Mouse (Mus musculus) kidney, postnatal 25 days (tissue): ENCODE measurements at regions not wholly inside any gene's neighbourhood (a gene's known extent, or its start where the extent isn't known, plus 50 kb on each side); places are given as distances from the start of the nearest gene placed in this dataset.

Experiments used
- DNase-seq, 2 experiments: peaks; one replicate each; pipeline ENCODE4 v3.0.0; 2021; ENCODE audit warnings: mixed read lengths in 2 of 2

DNA sequence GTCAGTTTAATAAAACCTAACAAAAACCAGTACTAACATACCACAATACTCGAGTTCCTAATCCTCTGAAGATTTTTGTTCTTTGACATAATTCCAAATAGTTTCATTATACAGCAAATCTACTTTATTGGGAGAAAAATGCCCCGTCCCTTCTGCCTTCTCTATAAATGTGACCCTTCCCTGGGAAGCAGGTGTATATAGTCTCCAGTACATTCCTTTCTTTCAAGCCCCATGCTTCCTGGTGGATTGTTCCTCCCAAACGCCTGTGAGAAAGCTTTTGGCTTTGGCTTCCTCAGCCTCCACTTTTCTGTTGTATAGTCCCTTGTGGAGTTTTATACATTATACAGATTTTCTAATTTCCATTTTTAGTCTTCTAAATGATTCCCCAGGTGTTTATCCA lies 1001.8 kb upstream of the Tenm3 start:
- no peak for DNase-seq

- no peak for DNase-seq
Measured at GRCm38 (mm10) chr8:49831970-49832369, 988.2 kb upstream of the Tenm3 start.

GRCm38 (mm10) chr8:49829345-49829744 lies 985.6 kb upstream of the Tenm3 start:
- DNase-seq: peak in 1 of 2 experiments; percentile 59

DNA sequence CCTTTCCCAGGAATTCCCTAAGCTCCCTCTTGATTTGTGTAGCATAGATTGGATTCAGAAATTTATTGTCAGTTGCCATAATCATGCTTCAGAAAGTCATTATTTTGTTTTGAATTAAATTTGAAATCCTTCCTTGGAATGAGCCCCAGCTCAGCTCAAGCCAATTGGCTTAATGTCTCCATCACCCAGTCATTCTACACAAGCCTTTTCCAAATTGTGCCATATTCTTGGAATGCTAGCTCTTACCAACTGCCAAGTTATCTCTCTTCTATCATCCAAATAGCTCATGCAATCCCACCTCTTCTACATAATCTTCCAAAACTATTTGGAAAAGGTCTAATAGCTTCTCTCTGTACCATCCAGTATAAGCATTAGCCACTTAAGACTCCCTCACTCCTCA lies 982.5 kb upstream of the Tenm3 start:
- no peak for DNase-seq

GRCm38 (mm10) chr8:49825000-49825399 lies 981.2 kb upstream of the Tenm3 start:
- DNase-seq: peak in 1 of 2 experiments; percentile 22

GRCm38 (mm10) chr8:49822791-49823190 lies 979.0 kb upstream of the Tenm3 start:
- DNase-seq: no peak

DNA sequence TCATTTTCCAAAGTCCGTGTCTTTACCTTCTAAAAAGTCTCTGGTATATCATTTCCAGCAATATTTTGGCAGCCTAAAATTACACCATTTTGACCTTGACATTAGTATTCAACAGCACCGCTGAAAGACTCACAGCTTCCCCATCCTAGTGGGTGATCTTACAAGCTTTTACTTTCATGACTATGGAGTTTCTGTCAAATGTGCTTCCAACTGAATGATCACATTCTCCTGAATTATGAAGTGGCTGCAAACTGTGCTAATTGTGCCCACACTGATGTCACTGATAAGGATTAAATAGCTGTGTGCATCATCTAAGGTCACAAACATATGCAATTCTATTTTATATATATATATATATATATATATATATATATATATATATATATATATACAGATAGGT lies 955.5 kb upstream of the Tenm3 start:
- no peak for DNase-seq

- no peak for DNase-seq
Measured at GRCm38 (mm10) chr8:49796741-49797140, 953.0 kb upstream of the Tenm3 start.

- no peak for DNase-seq
Measured at GRCm38 (mm10) chr8:49794491-49794890, 950.7 kb upstream of the Tenm3 start.

DNA sequence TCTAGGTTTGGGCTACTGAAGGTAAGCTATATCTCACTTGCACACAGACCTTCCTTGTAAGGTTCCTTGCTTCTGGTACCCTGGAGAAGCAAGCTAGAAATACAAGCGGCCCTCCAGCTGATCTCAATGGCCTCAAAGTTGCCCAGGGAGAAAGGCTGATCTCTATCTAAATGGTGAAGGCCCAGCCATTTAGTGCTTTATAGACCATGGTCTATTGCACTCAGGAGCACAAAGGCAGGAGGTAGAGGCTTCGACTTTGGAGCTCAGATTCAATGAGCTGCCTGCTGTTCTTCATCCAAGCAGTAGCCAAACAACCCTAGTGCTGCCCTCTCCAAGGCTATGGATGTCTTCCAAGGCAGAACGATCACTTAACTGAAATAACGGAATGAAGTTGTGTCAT lies 926.1 kb upstream of the Tenm3 start:
- no peak for DNase-seq

DNA sequence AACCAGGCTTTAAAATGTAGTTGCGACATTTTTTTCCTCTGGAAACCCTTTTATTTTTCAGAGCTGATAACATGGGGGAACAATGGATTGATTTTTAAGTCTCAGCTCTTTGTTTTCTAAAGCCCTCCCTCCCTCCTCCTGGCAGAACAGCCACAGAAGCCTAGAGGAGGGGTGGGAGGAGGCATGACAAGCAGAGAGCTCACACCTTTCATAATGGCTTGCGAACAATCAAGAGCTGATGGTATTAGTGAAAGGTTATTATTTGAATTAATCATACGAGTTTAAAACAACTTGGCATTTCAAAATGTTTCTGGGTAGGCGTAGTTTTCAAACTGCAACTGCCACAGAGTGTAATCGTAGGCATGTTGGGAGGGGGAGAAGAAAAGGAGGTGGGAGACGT lies 894.3 kb upstream of the Tenm3 start:
- DNase-seq: no peak

- no peak for DNase-seq
Measured at GRCm38 (mm10) chr8:49729156-49729555, 885.4 kb upstream of the Tenm3 start.

GRCm38 (mm10) chr8:49712371-49712770 lies 868.6 kb upstream of the Tenm3 start:
- no peak for DNase-seq

- no peak for DNase-seq
Measured at GRCm38 (mm10) chr8:49708701-49709100, 865.0 kb upstream of the Tenm3 start.

GRCm38 (mm10) chr8:49699058-49699457 lies 855.3 kb upstream of the Tenm3 start:
- DNase-seq: no peak

DNA sequence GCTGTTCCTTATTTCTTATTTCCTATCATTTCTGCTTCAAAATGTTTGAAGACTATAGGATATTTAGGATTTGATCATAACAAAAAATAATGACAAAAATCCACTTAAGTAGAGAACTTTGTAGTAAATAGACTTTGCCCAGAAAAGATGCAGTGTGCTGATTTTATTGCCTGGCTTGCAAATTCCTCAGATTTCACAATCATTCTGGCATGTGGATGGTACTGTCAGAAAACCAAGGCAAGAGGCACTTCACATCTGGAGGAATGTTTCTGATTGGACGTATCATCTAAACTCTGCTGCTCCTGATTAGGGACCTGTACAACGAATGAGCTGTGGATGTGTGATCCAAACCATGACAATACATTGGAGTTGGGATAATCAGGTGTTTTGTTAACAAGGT lies 853.0 kb upstream of the Tenm3 start:
- no peak for DNase-seq
